Mouse (Mus musculus) liver, adult 2 months (tissue): ENCODE measurements around the gene Zfp652. TPM values are rescaled to one million over a fixed set of nuclear protein-coding genes. Genes with fewer than 3 reads are reported as not detected.

Experiments
- DNase-seq: peaks from one replicate; pipeline ENCODE4 v3.0.0-alpha.2; 2011; ENCODE audit warnings: low read depth, low spot score; ENCODE audit errors: extremely low read depth
- H3K27ac ChIP-seq: fragments of 200-500 bp; replicated peaks from 2 replicates; pipeline ENCODE4 v1.5.1; 2012; ENCODE audit warnings: low read depth, mild to moderate bottlenecking, control low read depth, inconsistent platforms, low read length; ENCODE audit not compliant: insufficient read depth
- H3K27me3 ChIP-seq: fragments of 200-500 bp; 2 replicates; pipeline ENCODE4 v1.6.1; 2012; ENCODE audit warnings: mild to moderate bottlenecking, moderate library complexity, low read length, inconsistent platforms; ENCODE audit not compliant: control insufficient read depth, insufficient read depth
- H3K36me3 ChIP-seq: fragments of 200-500 bp; 2 replicates; pipeline ENCODE4 v1.6.1; 2012; ENCODE audit warnings: low read length, inconsistent platforms; ENCODE audit not compliant: control insufficient read depth, insufficient read depth
- H3K4me1 ChIP-seq: fragments of 200-500 bp; 2 replicates; pipeline ENCODE4 v1.6.1; 2011; ENCODE audit warnings: low read length; ENCODE audit not compliant: control insufficient read depth, insufficient read depth
- H3K4me3 ChIP-seq: fragments of 200-500 bp; 2 replicates; pipeline ENCODE4 v1.5.1; 2011; ENCODE audit warnings: low read depth, mild to moderate bottlenecking, control low read depth, low read length, moderate library complexity; ENCODE audit not compliant: insufficient read depth
- H3K79me2 ChIP-seq: fragments of 200-500 bp; 2 replicates; pipeline ENCODE4 v1.6.1; 2012; ENCODE audit warnings: inconsistent platforms, mild to moderate bottlenecking, low read length, moderate library complexity; ENCODE audit not compliant: control insufficient read depth, insufficient read depth
- H3K9ac ChIP-seq: fragments of 200-500 bp; 2 replicates; pipeline ENCODE4 v1.6.1; 2012; ENCODE audit warnings: low read depth, mild to moderate bottlenecking, control low read depth, inconsistent platforms, low read length
- CTCF ChIP-seq: fragments of 200-500 bp; IDR thresholded peaks from 2 replicates; pipeline ENCODE4 v1.5.1; 2011; ENCODE audit warnings: low read depth, low read length, control low read depth
- POLR2A ChIP-seq: fragments of 200-500 bp; IDR thresholded peaks from 2 replicates; pipeline ENCODE4 v1.6.1; 2011; ENCODE audit warnings: low read length, control low read depth; ENCODE audit not compliant: insufficient read depth; ENCODE audit errors: extremely low read depth
- WGBS: fragments of 180-500 bp; shearing (Covaris S2); methylation state at CpG from one replicate; pipeline ENCODE4 v1.1.7; 2018; 5-methylcytosine and 5-hydroxymethylcytosine counted together
- polyA plus RNA-seq: library from polyadenylated mRNA; depleted of rRNA; stranded (reverse); fragments of >200 nt; gene quantifications from 2 replicates; pipeline ENCODE4 v1.2.3, GENCODE M21; 2012
- total RNA-seq: library from RNA; depleted of rRNA; stranded (reverse); fragments of >200 nt; gene quantifications from 2 replicates; pipeline ENCODE4 v1.2.3, GENCODE M21; 2014

Gene Zfp652
- total and polyA plus RNA-seq, 2 experiments: 9.1 to 11.1 TPM

DNA sequence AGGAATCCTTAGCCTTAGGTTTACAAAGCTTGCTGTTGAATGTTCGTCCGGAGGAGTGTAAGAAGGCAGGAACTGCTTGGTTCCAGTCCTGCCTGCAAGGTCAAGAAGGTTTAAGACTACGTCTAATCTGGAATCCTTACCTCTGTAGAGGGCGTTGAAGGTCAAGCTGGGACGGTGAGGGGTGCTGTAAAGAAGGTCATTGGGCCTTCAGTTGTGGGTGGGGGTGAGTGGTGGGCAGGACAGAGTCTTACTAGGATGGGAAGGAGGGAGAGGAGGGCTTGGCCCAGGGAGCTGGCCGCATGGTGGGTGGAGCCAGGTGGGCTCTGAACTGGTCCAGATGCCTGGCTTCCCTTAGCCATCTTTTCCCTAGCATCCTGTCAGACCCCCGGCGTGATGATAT is 59.2 kb downstream of the Zfp652 start:
- TF ChIP-seq POLR2A (no peak), CTCF (no peak)
- WGBS: 91% methylated on average over 8 of the region's 8 CpGs
- Histone ChIP-seq H3K79me2 (no peaks in the 10 kb centered on the region), H3K36me3 (peaks cover 9% of the 10 kb centered on the region; the same call in 1 of the 2 replicates), H3K27ac (no peak overlapping the region), H3K27me3 (no peaks in the 10 kb centered on the region), H3K4me1 (peaks cover 3% of the 10 kb centered on the region), H3K9ac (no peak overlapping the region), H3K4me3 (no peak overlapping the region)
- DNase-seq: no peak

DNA sequence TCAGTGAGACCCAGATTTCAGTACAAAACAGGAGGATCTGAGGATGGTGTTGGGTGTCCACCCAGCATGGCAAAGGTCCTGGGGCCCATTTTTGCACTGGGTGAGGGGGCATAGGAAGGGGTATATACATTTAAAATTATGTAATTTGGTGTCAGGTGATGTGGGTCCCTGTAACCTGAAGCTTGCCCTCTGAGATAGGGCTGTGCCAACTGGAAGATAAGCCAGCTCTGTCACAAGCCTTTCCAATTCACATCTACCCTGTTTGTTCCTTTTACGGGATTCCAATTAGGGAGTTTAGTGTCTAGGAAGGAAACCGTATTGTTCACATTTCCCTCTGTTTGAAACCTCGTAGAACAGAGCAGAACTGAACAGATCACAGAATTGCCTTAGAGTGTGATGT is 60.8 kb downstream of the Zfp652 start:
- Histone ChIP-seq H3K79me2 (no peaks in the 10 kb centered on the region), H3K36me3 (peaks cover 8% of the 10 kb centered on the region; the same call in 1 of the 2 replicates), H3K9ac (no peak overlapping the region), H3K27ac (peak overlapping the region; percentile 53), H3K27me3 (no peaks in the 10 kb centered on the region), H3K4me3 (no peak overlapping the region), H3K4me1 (peaks cover 9% of the 10 kb centered on the region)
- WGBS: 49% methylated on average over 3 of the region's 3 CpGs
- TF ChIP-seq POLR2A (no peak), CTCF (no peak)
- peak; percentile 54 for DNase-seq

DNA sequence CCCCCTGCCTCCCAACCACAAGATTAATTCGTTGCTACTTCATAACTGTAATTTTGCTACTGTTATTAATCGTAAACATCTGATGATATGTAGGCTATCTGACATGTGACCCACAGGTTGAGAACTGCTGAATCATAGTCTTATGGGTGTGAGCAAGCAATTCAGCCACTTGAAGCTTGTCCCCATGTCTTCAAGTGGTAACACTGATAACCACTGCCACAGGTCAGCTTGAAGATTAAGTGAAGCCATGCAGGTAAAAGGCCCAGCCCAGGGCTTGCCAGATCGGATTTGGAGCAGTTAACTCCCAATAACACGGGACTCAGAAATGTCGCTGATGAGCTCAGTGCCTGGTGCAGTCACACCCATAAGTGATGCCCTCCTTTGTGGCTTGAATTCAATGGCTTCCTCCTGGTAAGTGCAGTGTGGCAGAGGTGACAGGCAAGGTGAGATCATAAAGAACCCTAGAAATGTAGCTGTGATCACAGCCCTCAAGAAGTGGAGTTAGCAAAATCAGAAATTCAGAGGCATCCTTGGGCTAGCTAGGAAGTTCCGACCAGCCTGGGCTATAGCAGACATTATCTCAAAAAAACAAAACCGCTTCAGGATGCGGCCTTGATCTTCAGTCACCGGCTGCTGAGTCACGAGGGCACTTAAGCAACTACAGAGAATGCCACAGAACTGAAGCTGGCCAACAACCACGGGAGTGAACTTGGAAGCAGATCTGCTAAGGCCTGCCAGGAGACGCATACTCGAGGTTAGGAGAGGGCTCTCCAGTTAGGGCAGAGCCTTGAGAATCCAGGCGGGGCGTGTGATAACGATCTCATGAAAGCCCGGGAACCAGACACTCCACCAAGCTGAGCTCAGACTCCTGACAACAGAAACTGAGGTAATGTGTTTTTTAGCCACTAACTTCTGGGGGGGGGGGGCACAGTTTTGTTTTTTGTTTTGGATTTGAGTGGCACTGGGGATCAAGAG is 65.1 kb downstream of the Zfp652 start:
- Histone ChIP-seq H3K27me3 (no peaks in the 10 kb centered on the region), H3K36me3 (no peaks in the 10 kb centered on the region), H3K4me3 (no peak overlapping the region), H3K27ac (peak overlapping the region; percentile 25), H3K4me1 (peaks cover 16% of the 10 kb centered on the region), H3K79me2 (no peaks in the 10 kb centered on the region), H3K9ac (no peak overlapping the region)
- no peak for TF ChIP-seq CTCF
- TF ChIP-seq POLR2A: no peak
- peak; percentile 95 for DNase-seq
- 25% methylated on average over 17 of the region's 17 CpGs for WGBS

GRCm38 (mm10) chr11:95778831-95779251 is 66.4 kb downstream of the Zfp652 start:
- 15% methylated on average over 4 of the region's 4 CpGs for WGBS
- no peaks in the 10 kb centered on the region for H3K27me3 ChIP-seq
- peak; percentile 94 for DNase-seq
- H3K9ac ChIP-seq: no peak overlapping the region
- no peaks in the 10 kb centered on the region for H3K79me2 ChIP-seq
- H3K4me3 ChIP-seq: no peak overlapping the region
- TF ChIP-seq POLR2A: no peak
- peak; percentile 26; the same call in 1 of the 2 replicates for TF ChIP-seq CTCF
- H3K4me1 ChIP-seq: peaks cover 14% of the 10 kb centered on the region
- H3K36me3 ChIP-seq: no peaks in the 10 kb centered on the region
- H3K27ac ChIP-seq: no peak overlapping the region

DNA sequence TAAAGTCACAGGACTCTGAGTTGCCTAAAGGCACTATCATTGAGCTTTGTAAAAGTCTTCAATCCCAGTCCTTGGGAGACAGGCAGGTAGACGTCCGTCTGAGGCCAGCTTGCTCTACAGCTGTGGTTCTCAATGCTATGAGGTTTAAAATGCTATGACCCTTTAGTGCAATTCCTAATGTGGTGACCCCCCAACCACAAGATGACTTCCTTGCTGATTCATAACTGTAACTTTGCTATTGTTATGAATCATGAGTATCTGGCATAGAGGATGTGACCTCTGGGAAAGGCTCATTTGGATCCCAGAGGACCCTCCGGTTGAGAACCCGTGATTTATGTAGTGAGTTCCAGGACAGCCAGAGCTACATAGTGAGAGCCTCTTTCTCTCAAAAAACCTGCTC is 66.9 kb downstream of the Zfp652 start:
- H3K4me3 ChIP-seq: no peak overlapping the region
- no peaks in the 10 kb centered on the region for H3K27me3 ChIP-seq
- 68% methylated on average over 4 of the region's 4 CpGs for WGBS
- H3K4me1 ChIP-seq: peaks cover 14% of the 10 kb centered on the region
- TF ChIP-seq POLR2A (no peak), CTCF (no peak)
- no peak for DNase-seq
- H3K36me3 ChIP-seq: no peaks in the 10 kb centered on the region
- H3K27ac ChIP-seq: no peak overlapping the region
- H3K9ac ChIP-seq: no peak overlapping the region
- no peaks in the 10 kb centered on the region for H3K79me2 ChIP-seq

- H3K4me3 ChIP-seq: no peak overlapping the region
- no peaks in the 10 kb centered on the region for H3K27me3 ChIP-seq
- DNase-seq: no peak
- H3K36me3 ChIP-seq: no peaks in the 10 kb centered on the region
- H3K79me2 ChIP-seq: no peaks in the 10 kb centered on the region
- TF ChIP-seq POLR2A: no peak
- no peak for TF ChIP-seq CTCF
- no peak overlapping the region for H3K9ac ChIP-seq
- WGBS: 94% methylated on average over 8 of the region's 8 CpGs
- H3K27ac ChIP-seq: no peak overlapping the region
- H3K4me1 ChIP-seq: peaks cover 14% of the 10 kb centered on the region
These were observed 68.0 kb downstream of the Zfp652 start for GRCm38 (mm10) chr11:95780480-95780879.
